Mouse (Mus musculus) heart, postnatal 0 days (tissue): Measurements from ENCODE around the gene Cnga4. TPM values are rescaled to one million over a fixed set of nuclear protein-coding genes. Genes with fewer than 3 reads are reported as not detected.
A peak's percentile ranks its signal among the peaks of the same experiment; 100 is the strongest.
"Not testable (repeated sequence)": the region's sequence is repeated elsewhere in the genome, so short reads cannot be mapped to it uniquely, and the experiment has no call there.

Experiments
- ATAC-seq: fragments of 200-750 bp; cut with Nextera tagmentation; 2 replicates; pipeline ENCODE4 v1.8.0; 2017; ENCODE audit warnings: low read depth, moderate number of reproducible peaks, moderate library complexity; ENCODE audit not compliant: insufficient read depth
- DNase-seq: peaks from one replicate; pipeline ENCODE4 v3.0.0-alpha.2; 2016; ENCODE audit warnings: low spot score
- H3K27ac ChIP-seq: fragments of 300-500 bp; sonication (generic); 2 replicates; pipeline ENCODE4 v1.5.1; 2014; ENCODE audit warnings: low read depth, mild to moderate bottlenecking
- H3K27me3 ChIP-seq: fragments of 300-500 bp; sonication (generic); 2 replicates; pipeline ENCODE4 v1.6.1; 2014; ENCODE audit warnings: low read length, mixed read lengths; ENCODE audit not compliant: control insufficient read depth, insufficient read depth
- H3K36me3 ChIP-seq: fragments of 300-500 bp; sonication (generic); replicated peaks from 2 replicates; pipeline ENCODE4 v1.6.1; 2014; ENCODE audit warnings: low read length, mixed read lengths; ENCODE audit not compliant: control insufficient read depth, insufficient read depth
- H3K4me1 ChIP-seq: fragments of 300-500 bp; sonication (generic); 2 replicates; pipeline ENCODE4 v1.6.1; 2014; ENCODE audit warnings: antibody characterized with exemption; ENCODE audit not compliant: control insufficient read depth, insufficient read depth
- H3K4me2 ChIP-seq: fragments of 300-500 bp; sonication (generic); 2 replicates; pipeline ENCODE4 v1.6.1; 2014; ENCODE audit warnings: low read depth, mild to moderate bottlenecking, low read length, moderate library complexity
- H3K4me3 ChIP-seq: fragments of 300-500 bp; sonication (generic); 2 replicates; pipeline ENCODE4 v1.5.1; 2014; ENCODE audit warnings: low read depth, low read length
- H3K9ac ChIP-seq: fragments of 300-500 bp; sonication (generic); replicated peaks from 2 replicates; pipeline ENCODE4 v1.6.1; 2014; ENCODE audit warnings: low read depth, low read length, mixed read lengths
- H3K9me3 ChIP-seq: fragments of 300-500 bp; sonication (generic); replicated peaks from 2 replicates; pipeline ENCODE4 v1.6.1; 2016; ENCODE audit warnings: low read length; ENCODE audit not compliant: control insufficient read depth
- CTCF ChIP-seq: IDR thresholded peaks from 2 replicates; pipeline ENCODE4 v1.5.1; 2016; ENCODE audit warnings: antibody characterized with exemption, control low read depth, low read depth
- EP300 ChIP-seq: IDR thresholded peaks from 2 replicates; pipeline ENCODE4 v1.6.1; 2016; ENCODE audit warnings: antibody characterized with exemption, low read depth
- WGBS: fragments of 180-500 bp; shearing (Covaris S2); extraction: QIAGEN DNeasy Blood & Tissue Kit; methylation state at CpG from one replicate; pipeline ENCODE4 v1.1.7; 2014; 5-methylcytosine and 5-hydroxymethylcytosine counted together
- polyA plus RNA-seq: library from polyadenylated mRNA; unstranded; fragments of >200 nt; fragmentation: Nextera tagmentation; extraction: Ambion mirVana; gene quantifications from 2 replicates; pipeline ENCODE4 v1.2.1, GENCODE M21; 2015
- total RNA-seq: library from RNA; depleted of rRNA; stranded (reverse); fragments of >200 nt; gene quantifications from 2 replicates; pipeline ENCODE4 v1.2.3, GENCODE M21; 2014; ENCODE audit warnings: low replicate concordance

The Cnga4 gene
- total and polyA plus RNA-seq, 2 experiments from 2014 or later: not detected

DNA sequence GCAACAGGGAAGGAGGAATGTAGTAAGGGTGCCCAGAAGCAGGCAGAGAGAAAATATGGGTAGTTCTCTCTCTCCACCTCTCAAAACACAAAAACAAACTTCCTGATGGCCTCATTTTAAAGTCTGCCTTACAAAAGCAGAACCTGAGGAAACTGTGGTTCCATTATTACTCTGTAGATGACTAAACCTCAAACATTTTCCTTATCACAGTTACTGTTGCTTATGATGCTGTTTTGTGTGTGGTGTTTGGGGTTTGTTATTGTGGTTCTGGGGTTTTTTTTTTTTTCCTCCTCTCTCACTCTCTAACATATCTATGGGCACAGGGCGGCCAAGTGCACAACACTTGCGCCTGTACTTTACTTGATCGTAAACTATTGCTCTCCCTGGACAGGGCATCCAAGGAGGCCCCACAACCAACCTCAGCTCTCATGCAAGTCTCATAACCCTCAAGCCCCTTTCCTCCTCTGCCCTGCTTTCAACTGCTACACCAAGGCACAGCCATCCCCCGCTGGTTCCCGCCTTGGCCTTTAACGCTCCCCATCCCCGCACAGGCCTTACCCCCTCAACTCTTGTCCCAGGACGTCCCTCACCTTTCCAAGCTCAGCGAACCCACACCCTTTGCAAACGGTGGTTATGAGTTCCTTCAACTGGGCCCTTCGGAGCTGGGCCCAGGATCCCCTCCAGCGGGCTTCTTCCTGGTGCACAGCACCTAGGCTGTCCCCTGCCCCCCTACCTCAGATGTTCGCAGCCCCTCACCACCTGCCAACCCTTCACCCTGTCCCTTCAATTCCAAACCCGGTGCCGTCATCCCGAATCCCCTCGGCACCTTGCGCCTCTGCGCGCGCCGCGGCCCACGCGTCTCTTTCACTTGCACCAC lies 5.1 kb upstream of the Cnga4 start:
- DNase-seq: no peak
- TF ChIP-seq CTCF (no peak), EP300 (no peak)
- peak overlapping the region; percentile 62 for H3K27ac ChIP-seq
- no peaks in the 10 kb centered on the region for H3K9me3 ChIP-seq
- H3K36me3 ChIP-seq: 0 out of 2 replicates have a peak, but pooled peaks cover 5% of the 10 kb centered on the region
- peak overlapping the region; percentile 86 for H3K4me2 ChIP-seq
- WGBS: under 1% methylated on average over 25 of the region's 25 CpGs
- H3K4me3 ChIP-seq: peak overlapping the region; percentile 91
- no peak for ATAC-seq
- H3K4me1 ChIP-seq: peaks cover 5% of the 10 kb centered on the region; the same call in 1 of the 2 replicates
- no peaks in the 10 kb centered on the region for H3K27me3 ChIP-seq
- peak overlapping the region; percentile 86 for H3K9ac ChIP-seq

DNA sequence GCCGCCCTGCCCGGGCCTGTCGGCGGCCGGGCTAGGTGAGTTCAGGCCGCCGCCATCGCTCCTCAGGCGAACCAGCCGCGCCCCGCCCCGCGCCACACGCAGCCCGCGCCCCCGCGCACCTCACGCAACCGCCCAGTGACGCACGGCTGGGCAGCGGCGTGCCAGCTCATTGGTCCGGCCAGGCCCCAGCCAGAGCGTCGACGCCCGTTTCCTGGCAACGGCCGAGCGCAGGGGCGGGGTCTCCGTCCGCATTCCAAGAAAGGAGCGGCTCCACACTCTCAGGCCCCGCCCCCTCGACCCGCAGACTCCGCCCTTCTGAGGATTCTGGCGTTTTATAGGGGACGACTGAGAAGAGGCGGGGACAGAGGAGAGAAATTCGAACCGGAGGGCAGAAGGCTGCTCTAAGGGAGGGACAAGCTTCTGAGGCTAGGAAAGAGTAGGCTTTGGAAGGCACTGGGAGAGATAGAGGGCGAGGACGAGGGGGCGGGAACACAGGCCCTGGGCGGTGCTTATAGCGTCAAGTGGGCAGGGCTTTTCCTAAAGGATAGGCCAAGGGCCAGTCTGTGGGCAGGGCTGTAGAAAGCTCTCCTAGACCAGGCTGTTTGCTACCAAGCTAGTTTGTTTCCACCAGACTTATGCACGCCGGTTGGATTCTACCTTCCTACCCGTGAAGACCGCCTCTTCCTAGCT lies 4.3 kb upstream of the Cnga4 start, which contains the start of gene Fam160a2:
TSS of gene Fam160a2 (minus strand) at position 120 of the 690 bp plus-strand sequence.
- peak within 1 kb of the TSS; percentile 85 for H3K27ac ChIP-seq
- H3K4me1 ChIP-seq: peaks cover 5% of the 10 kb centered on the region; the same call in 1 of the 2 replicates
- no peaks in the 10 kb centered on the region for H3K27me3 ChIP-seq
- H3K4me2 ChIP-seq: peak within 1 kb of the TSS; percentile 86
- ATAC-seq (peak; percentile 97), DNase-seq (peak; percentile 100)
- H3K9ac ChIP-seq: peak within 1 kb of the TSS; percentile 86
- H3K36me3 ChIP-seq: 0 out of 2 replicates have a peak, but pooled peaks cover 4% of the 10 kb centered on the region
- no peaks in the 10 kb centered on the region for H3K9me3 ChIP-seq
- under 1% methylated on average over 54 of the region's 55 CpGs for WGBS
- no peak for TF ChIP-seq EP300
- TF ChIP-seq CTCF: no peak
- H3K4me3 ChIP-seq: peak within 1 kb of the TSS; percentile 91

- WGBS: 43% methylated on average over 1 of the region's 1 CpGs
- no peak for ATAC-seq
- no peaks in the 10 kb centered on the region for H3K9me3 ChIP-seq
- DNase-seq: no peak
- no peaks in the 10 kb centered on the region for H3K36me3 ChIP-seq
- H3K4me2 ChIP-seq: no peak overlapping the region
- H3K27ac ChIP-seq: no peak overlapping the region
- H3K9ac ChIP-seq: no peak overlapping the region
- no peaks in the 10 kb centered on the region for H3K27me3 ChIP-seq
- no peak overlapping the region for H3K4me3 ChIP-seq
- TF ChIP-seq CTCF (no peak), EP300 (no peak)
- H3K4me1 ChIP-seq: no peaks in the 10 kb centered on the region
Observed at GRCm38 (mm10) chr7:105406322-105406721, 2.0 kb downstream of the Cnga4 start.

- H3K9me3 ChIP-seq, H3K4me1 ChIP-seq, H3K4me3 ChIP-seq, H3K4me2 ChIP-seq, H3K36me3 ChIP-seq, H3K27ac ChIP-seq, H3K27me3 ChIP-seq, ATAC-seq, H3K9ac ChIP-seq: not testable (repeated sequence)
- DNase-seq: peak; percentile 48
- WGBS: 46% methylated on average over 8 of the region's 8 CpGs
- TF ChIP-seq CTCF: peak; percentile 90
Observed at GRCm38 (mm10) chr7:105411874-105412632, 7.7 kb downstream of the Cnga4 start.

GRCm38 (mm10) chr7:105414385-105414784 lies 10.0 kb downstream of the Cnga4 start:
- ATAC-seq (no peak), DNase-seq (no peak)
- Histone ChIP-seq H3K4me1 (no peaks in the 10 kb centered on the region), H3K4me3 (no peak overlapping the region), H3K36me3 (no peaks in the 10 kb centered on the region), H3K27me3 (no peaks in the 10 kb centered on the region), H3K9me3 (no peaks in the 10 kb centered on the region), H3K4me2 (no peak overlapping the region), H3K27ac (no peak overlapping the region), H3K9ac (no peak overlapping the region)
- TF ChIP-seq CTCF (no peak), EP300 (no peak)
- 48% methylated on average over 6 of the region's 6 CpGs for WGBS
